Mouse (Mus musculus) cortical plate, adult 2 months (tissue): Measurements from ENCODE around the gene Dffb.

Source experiments
- CTCF ChIP-seq: fragments of 200-500 bp; IDR thresholded peaks from 2 replicates; pipeline ENCODE4 v1.5.1; 2011; ENCODE audit warnings: mild to moderate bottlenecking, control low read depth, low read length; ENCODE audit not compliant: insufficient read depth; ENCODE audit errors: extremely low read depth
- POLR2A ChIP-seq: fragments of 200-500 bp; IDR thresholded peaks from 2 replicates; pipeline ENCODE4 v1.6.1; 2011; ENCODE audit warnings: mild to moderate bottlenecking, low read length, control low read depth; ENCODE audit not compliant: insufficient read depth; ENCODE audit errors: extremely low read depth

DNA sequence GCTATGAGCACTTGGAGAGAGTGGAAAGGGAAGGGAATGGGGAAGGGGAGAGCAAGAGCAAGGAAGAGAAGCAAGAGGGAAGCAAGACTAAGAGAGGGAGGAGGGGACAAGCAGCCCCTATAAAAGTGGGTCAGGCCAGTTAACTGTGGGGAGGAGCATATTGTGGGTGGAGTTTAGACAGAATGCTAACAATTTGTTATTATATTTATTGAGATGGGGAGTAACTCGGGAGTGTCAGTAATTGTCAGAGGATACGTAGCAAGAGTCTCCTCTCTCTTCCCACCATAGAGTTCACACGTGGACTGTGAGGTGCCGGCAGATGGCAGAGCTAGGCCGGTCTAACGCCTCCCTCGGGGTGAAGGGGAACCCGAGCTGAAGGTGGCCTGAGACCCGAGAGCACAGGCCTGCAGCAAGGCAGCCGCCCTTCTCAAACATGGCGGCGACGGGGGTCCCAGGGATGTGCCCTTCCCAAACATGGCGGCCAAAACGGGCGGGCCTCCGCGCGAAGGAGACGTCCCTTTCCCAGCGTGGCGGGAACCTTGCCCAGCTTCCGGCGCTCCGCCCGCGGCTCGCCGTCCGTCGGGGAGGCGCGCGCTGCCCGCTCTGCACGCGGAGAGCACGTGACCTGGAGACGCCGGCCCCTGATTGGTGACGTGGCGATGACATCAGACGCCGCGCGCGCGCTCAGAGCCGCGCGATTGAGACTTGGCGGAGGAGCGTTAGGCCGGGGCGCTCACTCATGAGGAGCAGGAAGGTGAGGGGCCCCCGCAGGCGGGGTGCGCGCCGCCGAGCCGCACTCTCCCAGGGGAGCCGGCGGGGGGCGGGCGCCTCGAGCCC, 18.1 kb downstream of the Dffb start, which contains the start of gene A430005L14Rik:
- peak; percentile 63; the same call in 1 of the 2 replicates for TF ChIP-seq POLR2A
- TF ChIP-seq CTCF: no peak
